Mouse (Mus musculus): ENCODE data around the gene Pcsk7.

GRCm38 (mm10) chr9:45911673-45912072, 5.4 kb downstream of the Pcsk7 start:
- TF ChIP-seq CTCF (IDR thresholded peaks at IDR 0.05; ENCODE audit: borderline replicate concordance, control insufficient read depth, extremely low read depth, insufficient read depth, low read length, poor library complexity) = peak; percentile 25; the same call in 1 of the 2 replicates
- no peak for TF ChIP-seq POLR2A (IDR thresholded peaks at IDR 0.05; ENCODE audit: control insufficient read depth, extremely low read depth, insufficient read depth, low read length, poor library complexity)

All from thymus, adult 2 months (tissue).